ENCODE assay signal across 8 mouse cellular contexts in genomic region chr7:16816475-16817122, GRCm38 (mm10). TPM values are rescaled to one million over a fixed set of nuclear protein-coding genes. Genes with fewer than 3 reads are reported as not detected.
DNase-seq lines count a peak whose midpoint lies in the region; ATAC-seq and TF ChIP-seq lines count a peak whose summit lies in the region.

Gene Fkrp (minus strand): TSS chr7:16816732.

- DNase-seq in right cerebral cortex, adult 18-20 months, result peak; percentile 47
- DNase-seq in right cerebral cortex, adult 2 months (ENCODE audit: low spot score in 2 of 2), result no peak
- peak; percentile 47 for DNase-seq in embryo, embryonic 10 days (ENCODE audit: low spot score)
- peak; percentile 96 for DNase-seq in heart, adult 11 months
- peak; percentile 55 for DNase-seq in kidney, adult 2 months
- DNase-seq in liver, embryonic 11.5 days (ENCODE audit: low spot score), result peak; percentile 66
- DNase-seq in thymus, postnatal 10 days (ENCODE audit: low spot score in 2 of 2), result peak; percentile 22 to 55

- no peak for TF ChIP-seq CTCF in kidney, adult 2 months (conservative IDR thresholded peaks at IDR 0.05; ENCODE audit: insufficient read depth, insufficient read length, low read depth, low read length)

- no peaks in the 10 kb centered on the region for H3K9me3 ChIP-seq in liver, embryonic 11.5 days (ENCODE audit: control insufficient read depth, low read length)
- no peaks in the 10 kb centered on the region for H3K9me3 ChIP-seq in neural tube, embryonic 12.5 days

- no peak for TF ChIP-seq POLR2A in kidney, adult 2 months (IDR thresholded peaks at IDR 0.05; ENCODE audit: low read depth, low read length)

- H3K36me3 ChIP-seq in kidney, adult 2 months (ENCODE audit: control insufficient read depth, insufficient read depth, low read length), result no peaks in the 10 kb centered on the region
- peaks cover 5% of the 10 kb centered on the region; the same call in 1 of the 2 replicates for H3K36me3 ChIP-seq in liver, embryonic 11.5 days (ENCODE audit: control insufficient read depth, insufficient read depth, low read length)
- no peaks in the 10 kb centered on the region for H3K36me3 ChIP-seq in neural tube, embryonic 12.5 days

- peak within 1 kb of the TSS; percentile 98 for H3K4me2 ChIP-seq in liver, embryonic 11.5 days
- peak within 1 kb of the TSS; percentile 89 for H3K4me2 ChIP-seq in neural tube, embryonic 12.5 days (replicated peaks)

- peak within 1 kb of the TSS; percentile 92 for H3K27ac ChIP-seq in kidney, adult 2 months (ENCODE audit: insufficient read depth, low read depth, low read length)
- H3K27ac ChIP-seq in liver, embryonic 11.5 days (ENCODE audit: low read depth, low read length), result peak within 1 kb of the TSS; percentile 96
- peak within 1 kb of the TSS; percentile 97 for H3K27ac ChIP-seq in neural tube, embryonic 12.5 days

- WGBS in kidney, adult 2 months, result 1% methylated on average over 64 of the region's 64 CpGs
- under 1% methylated on average over 62 of the region's 64 CpGs for WGBS in liver, embryonic 11.5 days
- under 1% methylated on average over 64 of the region's 64 CpGs for WGBS in neural tube, embryonic 12.5 days

- peak; percentile 66 for ATAC-seq in liver, embryonic 11.5 days (replicated peaks; ENCODE audit: low FRiP score)
- ATAC-seq in neural tube, embryonic 12.5 days (ENCODE audit: low FRiP score, low read depth), result peak; percentile 67

- H3K4me3 ChIP-seq in kidney, adult 2 months (ENCODE audit: insufficient read depth, low read depth, low read length), result peak within 1 kb of the TSS; percentile 100
- H3K4me3 ChIP-seq in liver, embryonic 11.5 days (ENCODE audit: low read depth, low read length), result peak within 1 kb of the TSS; percentile 97
- peak within 1 kb of the TSS; percentile 98 for H3K4me3 ChIP-seq in neural tube, embryonic 12.5 days

- H3K27me3 ChIP-seq in kidney, adult 2 months (replicated peaks; ENCODE audit: control insufficient read depth, insufficient read depth, low read length), result no peaks in the 10 kb centered on the region
- H3K27me3 ChIP-seq in liver, embryonic 11.5 days (replicated peaks; ENCODE audit: control insufficient read depth, insufficient read depth, low read length), result peaks cover 8% of the 10 kb centered on the region
- peaks cover 13% of the 10 kb centered on the region for H3K27me3 ChIP-seq in neural tube, embryonic 12.5 days (replicated peaks)

- H3K4me1 ChIP-seq in kidney, adult 2 months (ENCODE audit: control insufficient read depth, insufficient read depth, low read length), result peaks cover 18% of the 10 kb centered on the region; the same call in 1 of the 2 replicates
- H3K4me1 ChIP-seq in liver, embryonic 11.5 days (replicated peaks; ENCODE audit: control insufficient read depth, insufficient read depth, low read length), result peaks cover 50% of the 10 kb centered on the region
- peaks cover 66% of the 10 kb centered on the region for H3K4me1 ChIP-seq in neural tube, embryonic 12.5 days

- peak within 1 kb of the TSS; percentile 98 for H3K9ac ChIP-seq in liver, embryonic 11.5 days (ENCODE audit: low read depth, low read length)
- peak within 1 kb of the TSS; percentile 100 for H3K9ac ChIP-seq in neural tube, embryonic 12.5 days

RNA-seq across cellular contexts. Expression of gene Fkrp, which starts in this region (rescaled TPM):
- polyA plus RNA-seq in kidney, adult 2 months (2012; rRNA removed), result 31.0 and 33.9 TPM in 2 replicates
- polyA plus RNA-seq in liver, embryonic 11.5 days (2014; fragmentation: Nextera tagmentation; extraction: Ambion mirVana), result 20.3 and 22.9 TPM in 2 replicates
- 35.7 and 36.2 TPM in 2 replicates for polyA plus RNA-seq in neural tube, embryonic 12.5 days (2016; fragmentation: Nextera tagmentation; extraction: Ambion mirVana)

Comparison
In these comparisons a context has a peak if more than half of its experiments do, and no peak if none do; other contexts are left out.
1. DNase-seq: peak in right cerebral cortex, adult 18-20 months (single experiment), embryo, embryonic 10 days (single experiment), heart, adult 11 months (single experiment), kidney, adult 2 months (single experiment), liver, embryonic 11.5 days (single experiment) and thymus, postnatal 10 days (2 of 2); none in right cerebral cortex, adult 2 months (0 of 2).
2. Peak in every context shown above with its lines, with median percentiles within 50 percentile points of each other: H3K27ac ChIP-seq and H3K4me3 ChIP-seq.